Mouse (Mus musculus): Measurements from ENCODE around the gene Timmdc1. TPM values are rescaled to one million over a fixed set of nuclear protein-coding genes. Genes with fewer than 3 reads are reported as not detected.

The Timmdc1 gene
- polyA plus RNA-seq, 1 experiment from 2014 or later: 18.1 TPM

DNA sequence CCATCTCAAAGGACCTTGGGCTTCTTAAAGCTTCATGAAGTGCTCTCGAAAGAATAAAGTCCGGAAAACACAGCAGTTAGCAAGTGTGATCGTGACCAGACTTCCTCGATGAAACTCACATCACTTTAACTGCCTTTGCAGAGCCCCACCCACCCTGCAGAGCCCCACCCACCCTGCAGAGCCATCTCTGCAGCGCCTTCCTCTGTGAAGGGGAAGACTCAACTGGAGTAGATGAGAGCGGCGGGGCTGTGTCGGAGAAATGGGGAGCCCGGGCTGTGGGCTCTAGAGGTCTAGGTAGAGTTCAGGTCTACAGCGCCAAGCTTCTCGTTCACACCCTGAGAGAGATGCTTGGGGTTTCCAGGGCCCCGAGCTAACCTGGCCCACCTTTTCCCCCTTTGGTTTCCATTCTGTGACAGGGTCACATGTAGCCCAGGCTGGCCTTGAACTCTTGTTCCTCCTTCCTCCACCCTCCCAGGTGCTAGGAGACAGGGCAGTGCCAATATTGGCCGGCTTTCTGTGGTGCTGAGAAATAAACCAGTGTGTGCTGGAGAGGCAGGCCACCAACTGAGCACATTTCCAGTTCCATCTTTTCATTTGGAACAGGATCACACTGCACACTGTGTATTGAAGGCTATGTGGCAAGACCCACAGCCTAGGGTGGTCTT lies 16.4 kb upstream of the Timmdc1 start:
- 73% methylated on average over 13 of the region's 13 CpGs for WGBS (ENCODE audit: insufficient replicate concordance)
- no peaks in the 10 kb centered on the region for H3K9me3 ChIP-seq (replicated peaks)
- ATAC-seq (ENCODE audit: low read depth) (no peak), DNase-seq (no peak)
- H3K4me3 ChIP-seq (replicated peaks): no peak overlapping the region
- peaks cover 8% of the 10 kb centered on the region; the same call in 1 of the 2 replicates for H3K4me1 ChIP-seq (replicated peaks)
- no peak overlapping the region for H3K4me2 ChIP-seq
- no peaks in the 10 kb centered on the region for H3K27me3 ChIP-seq
- no peak overlapping the region for H3K9ac ChIP-seq
- H3K27ac ChIP-seq: no peak overlapping the region
- H3K36me3 ChIP-seq: peaks cover 51% of the 10 kb centered on the region

DNA sequence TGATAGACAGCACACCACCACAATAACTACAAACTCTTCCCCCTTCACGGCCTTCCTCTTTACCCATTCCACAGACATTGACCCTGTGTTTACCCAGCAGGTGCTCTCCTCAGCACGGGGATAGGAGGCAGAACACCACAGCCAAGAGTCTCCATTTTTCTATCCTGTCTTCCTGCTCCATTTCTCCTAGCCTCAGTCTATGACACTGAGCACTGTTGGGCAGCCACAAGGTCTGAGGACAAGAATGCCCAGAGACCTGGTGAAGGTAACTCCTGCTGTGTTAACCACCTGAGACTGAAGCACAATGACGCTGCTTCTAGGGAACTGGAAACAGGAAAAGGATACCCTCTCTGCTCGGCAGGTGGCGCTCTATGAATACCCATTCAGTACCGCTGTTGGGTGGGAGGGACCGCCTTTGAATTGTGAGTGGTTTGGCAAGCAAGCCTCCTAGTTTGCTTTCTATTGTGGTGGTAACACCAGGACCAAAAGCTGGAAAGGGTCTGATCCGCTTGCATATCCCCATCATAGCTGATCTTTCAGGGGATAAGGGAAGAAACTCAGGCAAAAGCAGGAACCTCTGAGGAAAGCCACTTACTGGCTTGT lies 14.2 kb upstream of the Timmdc1 start:
- DNase-seq (peak; percentile 55), ATAC-seq (ENCODE audit: low read depth) (no peak)
- H3K9me3 ChIP-seq (replicated peaks): no peaks in the 10 kb centered on the region
- WGBS (ENCODE audit: insufficient replicate concordance): 40% methylated on average over 8 of the region's 8 CpGs
- H3K27ac ChIP-seq: no peak overlapping the region
- H3K4me2 ChIP-seq: no peak overlapping the region
- peaks cover 8% of the 10 kb centered on the region; the same call in 1 of the 2 replicates for H3K4me1 ChIP-seq (replicated peaks)
- H3K36me3 ChIP-seq: peaks cover 50% of the 10 kb centered on the region
- H3K4me3 ChIP-seq (replicated peaks): no peak overlapping the region
- H3K9ac ChIP-seq: no peak overlapping the region
- no peaks in the 10 kb centered on the region for H3K27me3 ChIP-seq

DNA sequence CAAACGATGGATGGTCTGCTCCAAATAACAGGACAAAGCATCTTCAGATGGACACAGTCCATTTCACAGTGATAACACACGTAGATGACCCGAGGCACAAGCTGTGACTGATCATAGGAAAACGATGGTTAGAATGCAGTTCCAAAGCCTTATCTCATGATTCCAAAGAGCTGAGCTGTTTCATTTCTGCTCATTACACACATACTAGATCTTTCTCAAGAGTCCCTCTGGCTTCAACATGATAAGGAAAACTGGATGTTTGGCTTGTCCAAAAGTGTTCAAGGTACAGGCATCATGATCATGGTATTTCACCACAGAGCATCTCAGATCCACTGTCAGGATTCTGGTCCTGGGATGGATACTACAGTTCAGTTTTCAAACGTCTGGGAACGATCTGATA lies 3.8 kb upstream of the Timmdc1 start:
- Histone ChIP-seq H3K9ac (no peak overlapping the region), H3K9me3 (replicated peaks) (no peaks in the 10 kb centered on the region), H3K27me3 (no peaks in the 10 kb centered on the region), H3K4me2 (no peak overlapping the region), H3K4me1 (replicated peaks) (peaks cover 13% of the 10 kb centered on the region), H3K27ac (no peak overlapping the region), H3K36me3 (peaks cover 39% of the 10 kb centered on the region), H3K4me3 (replicated peaks) (no peak overlapping the region)
- WGBS (ENCODE audit: insufficient replicate concordance): 68% methylated on average over 6 of the region's 6 CpGs
- DNase-seq: no peak
- ATAC-seq (ENCODE audit: low read depth): no peak

DNA sequence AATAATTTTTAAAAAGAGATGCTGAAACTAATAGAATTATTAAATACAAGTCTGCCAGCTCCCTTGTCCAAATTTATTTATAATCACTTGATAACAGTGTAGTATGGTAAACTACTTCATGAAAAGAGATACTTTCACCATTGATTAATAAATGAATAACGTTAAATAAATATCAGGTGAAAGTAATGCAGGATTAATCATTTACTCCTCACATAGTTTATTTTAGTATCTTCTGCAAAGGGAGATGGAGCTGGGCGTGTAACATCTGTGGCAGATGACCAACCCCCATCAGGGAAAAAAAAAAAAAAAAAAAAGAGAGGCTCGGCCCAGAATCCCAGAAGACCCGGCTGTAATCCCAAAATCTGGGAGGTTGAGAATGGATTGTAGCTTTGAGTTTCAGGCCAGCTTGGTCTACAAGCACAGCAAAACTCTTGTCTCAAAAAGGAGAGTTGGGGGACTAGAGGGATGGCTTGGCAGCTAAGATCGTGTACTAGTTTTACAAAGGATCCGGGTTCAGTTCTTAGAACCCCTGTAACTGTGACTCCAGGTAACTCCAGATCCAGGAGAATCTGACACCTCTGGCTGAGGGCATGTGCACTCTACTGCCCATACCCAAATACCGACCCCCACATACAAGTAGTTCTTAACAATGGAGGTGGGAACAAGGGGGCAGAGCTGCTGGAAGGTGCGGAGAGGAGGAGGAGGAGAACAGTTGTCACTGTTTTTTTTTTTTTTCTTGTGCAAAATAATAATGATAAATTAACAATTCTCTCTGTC lies 1.1 kb downstream of the Timmdc1 start:
- Histone ChIP-seq H3K27ac (0 out of 2 replicates have a peak overlapping the region, but pooled peaks have one; percentile 96), H3K4me3 (replicated peaks) (peak overlapping the region; percentile 89), H3K4me2 (peak overlapping the region; percentile 88), H3K36me3 (peaks cover 30% of the 10 kb centered on the region), H3K4me1 (replicated peaks) (peaks cover 24% of the 10 kb centered on the region), H3K9ac (peak overlapping the region; percentile 93), H3K27me3 (no peaks in the 10 kb centered on the region), H3K9me3 (replicated peaks) (no peaks in the 10 kb centered on the region)
- no peak for DNase-seq
- WGBS (ENCODE audit: insufficient replicate concordance): 25% methylated on average over 8 of the region's 8 CpGs
- ATAC-seq (ENCODE audit: low read depth): no peak

DNA sequence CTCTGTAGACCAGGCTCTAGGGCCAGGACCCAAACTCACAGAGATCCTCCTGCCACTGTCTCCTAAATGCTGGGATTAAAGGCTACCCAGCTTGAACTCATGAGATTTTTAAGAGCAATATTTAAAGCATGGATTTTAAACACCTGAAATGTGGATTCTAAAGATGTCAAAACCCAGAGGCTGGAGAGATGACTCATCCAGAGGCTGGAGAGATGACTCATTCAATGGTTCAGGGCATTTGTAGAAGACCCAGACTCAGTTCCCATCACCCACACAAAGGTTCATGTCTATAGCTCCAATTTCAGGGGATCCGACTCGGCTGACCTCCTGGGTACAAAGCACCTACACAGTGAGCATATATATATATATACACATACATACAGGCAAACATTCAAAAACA lies 3.3 kb downstream of the Timmdc1 start:
- ATAC-seq (ENCODE audit: low read depth) (no peak), DNase-seq (no peak)
- H3K27me3 ChIP-seq: no peaks in the 10 kb centered on the region
- H3K9ac ChIP-seq: no peak overlapping the region
- no peak overlapping the region for H3K4me3 ChIP-seq (replicated peaks)
- H3K27ac ChIP-seq: no peak overlapping the region
- H3K9me3 ChIP-seq (replicated peaks): no peaks in the 10 kb centered on the region
- H3K36me3 ChIP-seq: peaks cover 33% of the 10 kb centered on the region
- 95% methylated on average over 2 of the region's 2 CpGs for WGBS (ENCODE audit: insufficient replicate concordance)
- no peak overlapping the region for H3K4me2 ChIP-seq
- peaks cover 24% of the 10 kb centered on the region for H3K4me1 ChIP-seq (replicated peaks)

DNA sequence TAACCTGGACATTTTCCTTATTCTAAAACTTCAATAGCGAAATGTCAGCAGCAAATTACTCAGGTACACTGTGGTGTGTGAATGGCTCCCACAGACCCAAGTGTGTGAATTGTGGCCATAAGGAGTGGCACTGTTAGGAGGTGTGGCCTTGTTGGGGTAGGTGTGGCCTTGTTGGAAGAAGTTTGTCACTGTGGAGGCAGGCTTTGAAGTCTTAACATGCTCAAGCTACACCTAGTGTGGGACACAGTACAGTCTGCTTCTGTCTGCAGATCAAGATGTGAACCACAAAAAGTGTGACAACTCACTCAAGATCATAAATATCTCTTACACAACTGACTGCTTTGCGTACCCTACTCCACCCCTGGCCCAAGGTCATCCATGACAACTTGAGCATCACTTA lies 11.6 kb downstream of the Timmdc1 start:
- H3K27ac ChIP-seq: no peak overlapping the region
- H3K4me2 ChIP-seq: no peak overlapping the region
- ATAC-seq (ENCODE audit: low read depth) (no peak), DNase-seq (no peak)
- no peaks in the 10 kb centered on the region for H3K9me3 ChIP-seq (replicated peaks)
- no peaks in the 10 kb centered on the region for H3K27me3 ChIP-seq
- WGBS (ENCODE audit: insufficient replicate concordance): 83% methylated on average over 2 of the region's 2 CpGs
- no peak overlapping the region for H3K9ac ChIP-seq
- no peak overlapping the region for H3K4me3 ChIP-seq (replicated peaks)
- H3K4me1 ChIP-seq (replicated peaks): no peaks in the 10 kb centered on the region
- H3K36me3 ChIP-seq: peaks cover 65% of the 10 kb centered on the region

DNA sequence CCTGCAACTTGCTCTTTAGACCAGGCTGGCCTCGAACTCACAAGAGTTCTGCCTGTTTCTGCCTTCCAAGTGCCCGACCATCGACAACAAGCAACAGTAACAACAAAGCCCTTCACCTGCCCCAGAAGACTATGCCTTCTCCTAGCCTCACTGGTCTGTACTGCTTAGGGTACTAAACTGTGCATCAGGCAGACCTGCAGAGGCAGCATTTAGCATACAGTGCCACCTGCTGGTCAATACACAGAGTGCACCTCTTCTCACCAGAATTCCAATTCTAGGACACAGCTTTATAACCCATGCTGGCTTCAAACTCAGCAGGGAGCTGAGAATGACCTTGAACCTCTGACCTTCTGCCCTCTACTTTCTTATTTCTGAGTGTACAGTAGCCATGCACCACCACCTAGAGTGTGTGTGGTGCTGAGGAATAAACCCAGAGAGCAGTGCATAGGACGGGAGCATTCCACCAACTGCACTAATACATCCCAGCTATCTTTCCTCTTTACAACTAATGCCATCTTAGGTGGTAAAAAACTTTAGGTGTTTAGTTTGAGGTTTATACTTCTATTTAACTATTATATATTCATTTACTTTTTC lies 16.3 kb downstream of the Timmdc1 start:
- H3K9me3 ChIP-seq (replicated peaks): no peaks in the 10 kb centered on the region
- peaks cover 64% of the 10 kb centered on the region for H3K36me3 ChIP-seq
- no peak overlapping the region for H3K27ac ChIP-seq
- ATAC-seq (ENCODE audit: low read depth) (peak; percentile 59; the same call in 1 of the 2 replicates), DNase-seq (no peak)
- H3K9ac ChIP-seq: no peak overlapping the region
- H3K27me3 ChIP-seq: no peaks in the 10 kb centered on the region
- no peaks in the 10 kb centered on the region for H3K4me1 ChIP-seq (replicated peaks)
- no peak overlapping the region for H3K4me3 ChIP-seq (replicated peaks)
- H3K4me2 ChIP-seq: no peak overlapping the region
- 60% methylated on average over 4 of the region's 4 CpGs for WGBS (ENCODE audit: insufficient replicate concordance)

DNA sequence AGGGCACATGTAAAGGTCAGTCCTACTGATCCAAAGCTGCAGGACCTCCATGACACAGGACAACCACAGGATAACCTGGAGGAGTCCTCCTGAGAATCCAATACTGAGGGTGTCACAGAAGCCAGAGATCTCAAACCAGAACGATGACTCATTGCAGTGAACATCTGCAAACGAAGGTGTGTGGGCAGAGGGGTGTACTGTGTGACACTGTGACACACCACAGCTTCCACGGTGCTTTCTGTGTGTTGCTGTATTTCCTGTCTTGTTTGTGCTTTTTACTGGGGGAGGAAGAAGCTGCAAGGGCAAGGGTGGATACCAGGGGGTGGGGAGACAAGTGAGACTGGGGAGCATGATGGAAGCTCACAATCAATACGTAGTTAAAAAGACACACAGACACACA lies 18.9 kb downstream of the Timmdc1 start:
- peaks cover 62% of the 10 kb centered on the region for H3K36me3 ChIP-seq
- no peaks in the 10 kb centered on the region for H3K27me3 ChIP-seq
- H3K27ac ChIP-seq: no peak overlapping the region
- H3K4me2 ChIP-seq: no peak overlapping the region
- DNase-seq (no peak), ATAC-seq (ENCODE audit: low read depth) (no peak)
- no peaks in the 10 kb centered on the region for H3K9me3 ChIP-seq (replicated peaks)
- 75% methylated on average over 4 of the region's 4 CpGs for WGBS (ENCODE audit: insufficient replicate concordance)
- H3K4me1 ChIP-seq (replicated peaks): no peaks in the 10 kb centered on the region
- no peak overlapping the region for H3K9ac ChIP-seq
- H3K4me3 ChIP-seq (replicated peaks): no peak overlapping the region

DNA sequence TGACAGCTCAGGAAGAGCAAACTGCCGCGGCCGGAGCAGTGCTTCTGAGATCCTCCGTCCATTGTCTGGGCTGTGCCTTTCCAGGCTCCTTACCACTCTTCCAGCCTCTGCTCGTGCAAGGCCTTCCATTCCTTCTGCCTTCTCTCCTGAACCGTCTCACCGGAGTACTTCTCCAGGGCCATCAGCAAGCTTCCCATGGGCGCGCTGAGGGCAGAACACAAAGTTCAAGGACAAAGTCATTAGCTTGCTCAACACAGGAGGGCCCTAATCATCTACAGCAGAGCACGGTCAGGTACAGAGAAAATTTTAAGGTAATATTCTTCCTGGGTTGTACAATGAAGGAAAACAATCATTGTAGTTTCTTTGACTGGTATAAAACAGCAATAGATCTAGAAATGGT lies 20.0 kb downstream of the Timmdc1 start:
- peaks cover 57% of the 10 kb centered on the region for H3K36me3 ChIP-seq
- no peak overlapping the region for H3K27ac ChIP-seq
- no peaks in the 10 kb centered on the region for H3K27me3 ChIP-seq
- H3K9me3 ChIP-seq (replicated peaks): no peaks in the 10 kb centered on the region
- no peaks in the 10 kb centered on the region for H3K4me1 ChIP-seq (replicated peaks)
- H3K4me3 ChIP-seq (replicated peaks): no peak overlapping the region
- 81% methylated on average over 10 of the region's 10 CpGs for WGBS (ENCODE audit: insufficient replicate concordance)
- DNase-seq (no peak), ATAC-seq (ENCODE audit: low read depth) (no peak)
- H3K9ac ChIP-seq: no peak overlapping the region
- H3K4me2 ChIP-seq: no peak overlapping the region

DNA sequence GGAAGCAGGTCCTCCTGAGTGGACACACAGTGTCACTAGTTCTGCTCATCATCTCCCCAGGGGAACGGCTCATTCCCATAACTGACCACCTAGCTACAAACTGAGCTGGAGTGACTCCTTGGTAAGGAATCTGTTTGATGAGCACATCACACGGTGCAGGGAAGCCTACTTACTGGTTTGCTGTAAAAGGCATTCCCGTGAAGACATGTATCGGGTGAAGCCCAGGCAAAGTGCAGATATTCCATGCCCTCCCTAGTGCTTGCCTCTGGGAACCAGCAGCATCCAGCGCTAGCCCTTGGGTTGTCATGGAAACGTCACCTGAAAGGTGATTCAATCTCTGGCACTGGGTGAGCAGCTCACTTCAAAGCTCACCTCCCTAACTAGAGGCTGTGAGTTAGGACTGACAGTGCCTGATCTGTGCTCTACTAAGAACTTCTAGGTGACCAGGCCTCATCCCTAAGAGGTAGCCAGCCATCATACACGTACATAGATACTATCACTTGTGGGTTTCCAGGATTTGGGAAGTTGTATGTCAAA lies 25.8 kb downstream of the Timmdc1 start:
- H3K4me1 ChIP-seq (replicated peaks): no peaks in the 10 kb centered on the region
- no peak overlapping the region for H3K4me2 ChIP-seq
- DNase-seq: no peak
- peaks cover 33% of the 10 kb centered on the region for H3K36me3 ChIP-seq
- 76% methylated on average over 7 of the region's 7 CpGs for WGBS (ENCODE audit: insufficient replicate concordance)
- no peaks in the 10 kb centered on the region for H3K9me3 ChIP-seq (replicated peaks)
- no peak overlapping the region for H3K9ac ChIP-seq
- no peak overlapping the region for H3K27ac ChIP-seq
- ATAC-seq (ENCODE audit: low read depth): no peak
- no peaks in the 10 kb centered on the region for H3K27me3 ChIP-seq
- H3K4me3 ChIP-seq (replicated peaks): no peak overlapping the region

DNA sequence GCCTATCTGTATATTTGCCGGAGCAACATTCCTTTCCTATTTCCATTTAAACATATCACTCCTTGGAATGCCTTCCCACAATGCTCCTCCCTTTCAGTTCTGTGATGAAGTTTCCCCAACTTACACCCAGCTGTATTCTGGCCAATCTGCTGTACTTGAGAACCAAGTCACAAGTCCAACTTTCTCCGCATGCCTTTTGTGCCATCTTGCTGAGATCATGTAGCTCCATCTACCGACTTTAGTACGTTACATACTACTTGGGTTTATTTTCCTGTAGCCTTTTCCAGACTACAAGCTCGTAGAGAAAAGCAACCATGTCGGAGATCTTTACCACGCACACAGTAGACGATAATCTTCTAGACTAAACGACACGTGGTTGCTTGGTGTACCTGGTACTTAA lies 28.6 kb downstream of the Timmdc1 start:
- no peak overlapping the region for H3K4me3 ChIP-seq (replicated peaks)
- no peaks in the 10 kb centered on the region for H3K4me1 ChIP-seq (replicated peaks)
- H3K36me3 ChIP-seq: peaks cover 19% of the 10 kb centered on the region
- no peak overlapping the region for H3K27ac ChIP-seq
- 74% methylated on average over 10 of the region's 10 CpGs for WGBS (ENCODE audit: insufficient replicate concordance)
- DNase-seq (no peak), ATAC-seq (ENCODE audit: low read depth) (no peak)
- H3K9me3 ChIP-seq (replicated peaks): no peaks in the 10 kb centered on the region
- H3K4me2 ChIP-seq: no peak overlapping the region
- no peak overlapping the region for H3K9ac ChIP-seq
- H3K27me3 ChIP-seq: no peaks in the 10 kb centered on the region
